Mouse (Mus musculus) heart, embryonic 11.5 days (tissue): ENCODE measurements around the gene Gm9507. TPM values are rescaled to one million over a fixed set of nuclear protein-coding genes. Genes with fewer than 3 reads are reported as not detected.

Experiments used
- polyA plus RNA-seq: library from polyadenylated mRNA; unstranded; fragments of >200 nt; fragmentation: Nextera tagmentation; extraction: Ambion mirVana; gene quantifications from 2 replicates; pipeline ENCODE4 v1.2.1, GENCODE M21; 2014

The Gm9507 gene
- polyA plus RNA-seq, 1 experiment from 2014 or later: not detected

Other genes starting within 250 kb of the Gm9507 start
- 108 and 113 TPM in 2 replicates for gene Pttg1ip, start 230.1 kb downstream of the Gm9507 start, polyA plus RNA-seq
- 165 and 212 TPM in 2 replicates for gene Sumo3, start 205.7 kb downstream of the Gm9507 start, polyA plus RNA-seq
- gene Gm49325, start 205.6 kb downstream of the Gm9507 start, polyA plus RNA-seq: not detected in 2 replicates
- gene Ube2g2, start 189.6 kb downstream of the Gm9507 start, polyA plus RNA-seq: 38.0 and 42.9 TPM in 2 replicates
- gene Tspear, start 125.3 kb downstream of the Gm9507 start, polyA plus RNA-seq: not detected in 2 replicates
- gene Gm19402, start 121.1 kb downstream of the Gm9507 start, polyA plus RNA-seq: not detected in 2 replicates
- not detected in 2 replicates for gene Gm9508, start 114.6 kb downstream of the Gm9507 start, polyA plus RNA-seq
- not detected in 2 replicates for gene Gm10272, start 105.2 kb downstream of the Gm9507 start, polyA plus RNA-seq
- not detected in 2 replicates for gene Gm10024, start 100.4 kb downstream of the Gm9507 start, polyA plus RNA-seq
- gene Gm10142, start 96.0 kb downstream of the Gm9507 start, polyA plus RNA-seq: not detected in 2 replicates
- gene Krtap12-1, start 91.2 kb downstream of the Gm9507 start, polyA plus RNA-seq: not detected in 2 replicates
- not detected in 2 replicates for gene Gm10100, start 85.4 kb downstream of the Gm9507 start, polyA plus RNA-seq
- not detected in 2 replicates for gene Gm18596, start 69.2 kb downstream of the Gm9507 start, polyA plus RNA-seq
- gene Gm9736, start 60.5 kb downstream of the Gm9507 start, polyA plus RNA-seq: not detected in 2 replicates
- gene Gm3233, start 52.2 kb downstream of the Gm9507 start, polyA plus RNA-seq: not detected in 2 replicates
- gene Gm3238, start 40.5 kb downstream of the Gm9507 start, polyA plus RNA-seq: not detected in 2 replicates
- gene Gm7138, start 34.9 kb downstream of the Gm9507 start, polyA plus RNA-seq: not detected in 2 replicates
- not detected in 2 replicates for gene Gm3250, start 29.3 kb downstream of the Gm9507 start, polyA plus RNA-seq
- gene Gm7137, start 23.6 kb downstream of the Gm9507 start, polyA plus RNA-seq: not detected in 2 replicates
- gene Gm9639, start 16.8 kb downstream of the Gm9507 start, polyA plus RNA-seq: not detected in 2 replicates
- not detected in 2 replicates for gene Gm19668, start 12.7 kb downstream of the Gm9507 start, polyA plus RNA-seq
- gene Gm2696, start 2.8 kb upstream of the Gm9507 start, polyA plus RNA-seq: not detected in 2 replicates
- not detected in 2 replicates for gene Krtap10-4, start 15.3 kb upstream of the Gm9507 start, polyA plus RNA-seq
- gene Krtap10-10, start 24.1 kb upstream of the Gm9507 start, polyA plus RNA-seq: not detected in 2 replicates
- gene Gm36176, start 35.0 kb upstream of the Gm9507 start, polyA plus RNA-seq: not detected in 2 replicates
- gene Gm10318, start 41.0 kb upstream of the Gm9507 start, polyA plus RNA-seq: not detected in 2 replicates
- not detected in 2 replicates for gene Gm3285, start 50.1 kb upstream of the Gm9507 start, polyA plus RNA-seq
- gene Lrrc3, start 90.7 kb upstream of the Gm9507 start, polyA plus RNA-seq: 1.5 and 1.8 TPM in 2 replicates
- 0.07 and 0.13 TPM in 2 replicates for gene Trpm2, start 158.7 kb upstream of the Gm9507 start, polyA plus RNA-seq
- 17.1 and 17.2 TPM in 2 replicates for gene 1810043G02Rik, start 166.7 kb upstream of the Gm9507 start, polyA plus RNA-seq
- 168 and 194 TPM in 2 replicates for gene Pfkl, start 198.2 kb upstream of the Gm9507 start, polyA plus RNA-seq
- gene Dnmt3l, start 230.1 kb upstream of the Gm9507 start, polyA plus RNA-seq: 0.34 TPM in 1 of 2 replicates, not detected in the other
- gene Aire, start 231.8 kb upstream of the Gm9507 start, polyA plus RNA-seq: 0.16 and 0.49 TPM in 2 replicates